Mouse (Mus musculus): ENCODE measurements around the gene Peli3. TPM values are rescaled to one million over a fixed set of nuclear protein-coding genes. Genes with fewer than 3 reads are reported as not detected.

The Peli3 gene
- total RNA-seq, 1 experiment from 2014 or later: 0.10 TPM

DNA sequence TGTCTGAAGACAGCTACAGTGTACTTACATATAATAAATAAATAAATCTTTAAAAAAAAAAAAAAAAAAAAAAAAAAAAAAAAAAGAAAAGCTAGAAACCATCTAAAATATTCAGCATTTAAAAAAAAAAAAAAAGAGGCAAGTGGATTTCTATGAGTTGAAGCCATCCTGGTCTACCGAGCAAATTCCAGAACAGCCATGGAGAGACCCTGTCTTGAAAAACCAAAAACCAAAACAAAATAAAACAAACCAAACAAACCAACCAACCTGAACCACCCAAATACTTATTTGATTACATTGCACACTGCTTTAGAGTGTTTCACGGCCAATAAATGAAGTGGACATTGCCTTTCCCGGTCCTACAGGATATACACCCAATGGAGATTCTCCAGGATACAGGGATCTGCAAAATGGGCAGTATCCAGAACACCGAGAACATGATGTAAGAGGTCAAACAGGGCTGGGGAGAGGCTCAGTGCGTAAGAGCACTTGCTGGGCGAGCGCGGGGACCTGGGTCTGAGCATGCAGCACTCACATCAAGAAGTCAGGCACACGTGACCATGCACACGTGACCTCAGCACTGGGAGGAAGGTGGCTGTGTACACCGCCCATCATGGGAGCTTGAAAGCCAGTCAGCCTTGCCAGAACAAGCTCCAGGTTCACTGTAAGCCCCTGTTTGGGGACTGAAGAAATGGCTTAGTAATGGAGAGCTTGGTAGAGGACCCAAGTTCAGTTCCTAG lies 17.6 kb downstream of the Peli3 start:
- ATAC-seq (replicated peaks in 1 of 2; ENCODE audit: insufficient read depth in 1 of 2, low FRiP score in 2 of 2, low TSS enrichment in 1 of 2, low read depth in 1 of 2, poor library complexity in 2 of 2, severe bottlenecking in 2 of 2): no peak

GRCm38 (mm10) chr19:4919652-4920051 lies 23.3 kb downstream of the Peli3 start:
- ATAC-seq (replicated peaks in 1 of 2; ENCODE audit: insufficient read depth in 1 of 2, low FRiP score in 2 of 2, low TSS enrichment in 1 of 2, low read depth in 1 of 2, poor library complexity in 2 of 2, severe bottlenecking in 2 of 2): no peak

DNA sequence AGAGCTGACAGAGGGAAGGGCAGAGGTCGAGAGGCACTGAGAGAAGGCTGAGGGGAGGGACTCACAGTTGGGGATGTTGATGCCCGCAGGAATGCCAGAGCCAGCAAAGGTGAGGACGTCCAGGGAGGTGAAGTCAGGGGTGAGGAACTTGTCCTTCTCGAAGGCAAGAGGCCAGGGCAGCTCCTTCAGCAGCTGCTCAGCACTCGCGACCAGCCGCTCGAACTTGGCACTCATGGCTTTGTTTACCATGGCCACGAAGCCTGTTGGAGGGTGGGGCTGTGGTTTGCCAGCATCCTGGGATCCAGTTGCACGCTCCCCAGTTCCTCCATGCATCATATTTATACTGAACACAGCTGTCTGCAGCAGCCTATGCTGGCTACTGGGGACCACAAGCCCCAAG lies 26.1 kb downstream of the Peli3 start:
- ATAC-seq (replicated peaks in 1 of 2; ENCODE audit: insufficient read depth in 1 of 2, low FRiP score in 2 of 2, low TSS enrichment in 1 of 2, low read depth in 1 of 2, poor library complexity in 2 of 2, severe bottlenecking in 2 of 2): no peak

DNA sequence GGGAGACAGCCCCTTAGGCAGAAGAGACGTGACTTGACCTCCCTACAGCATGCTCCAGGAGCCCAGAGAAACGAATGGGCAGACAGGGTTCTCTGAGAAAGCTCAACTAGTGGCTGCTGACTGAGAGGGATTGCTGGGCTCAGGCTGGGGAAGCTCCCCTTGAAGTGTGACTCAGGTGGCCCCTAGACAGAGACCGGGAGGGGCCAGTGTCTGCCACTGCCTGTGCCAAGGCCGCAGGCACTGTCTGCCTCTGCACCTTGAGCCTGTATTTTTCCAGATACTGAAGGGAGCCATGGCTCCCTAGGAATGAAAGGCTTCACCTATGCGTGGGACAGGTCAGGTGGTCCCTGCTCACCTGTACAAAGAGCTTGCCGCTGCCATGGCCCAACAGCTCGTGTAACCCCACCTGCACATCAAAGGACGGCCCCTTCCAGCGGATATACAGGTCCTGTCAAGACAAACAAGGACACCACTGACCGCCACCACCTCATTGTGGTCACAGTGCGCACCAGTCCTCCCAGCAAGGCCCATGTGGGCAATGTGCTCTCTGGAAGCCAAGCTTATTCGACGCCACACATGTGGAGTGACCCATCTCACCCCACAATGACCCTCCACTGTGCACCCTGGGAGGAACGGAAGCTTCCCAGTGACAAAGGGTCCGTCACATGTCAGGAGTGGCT lies 26.9 kb downstream of the Peli3 start:
- no peak for ATAC-seq (replicated peaks in 1 of 2; ENCODE audit: insufficient read depth in 1 of 2, low FRiP score in 2 of 2, low TSS enrichment in 1 of 2, low read depth in 1 of 2, poor library complexity in 2 of 2, severe bottlenecking in 2 of 2)

DNA sequence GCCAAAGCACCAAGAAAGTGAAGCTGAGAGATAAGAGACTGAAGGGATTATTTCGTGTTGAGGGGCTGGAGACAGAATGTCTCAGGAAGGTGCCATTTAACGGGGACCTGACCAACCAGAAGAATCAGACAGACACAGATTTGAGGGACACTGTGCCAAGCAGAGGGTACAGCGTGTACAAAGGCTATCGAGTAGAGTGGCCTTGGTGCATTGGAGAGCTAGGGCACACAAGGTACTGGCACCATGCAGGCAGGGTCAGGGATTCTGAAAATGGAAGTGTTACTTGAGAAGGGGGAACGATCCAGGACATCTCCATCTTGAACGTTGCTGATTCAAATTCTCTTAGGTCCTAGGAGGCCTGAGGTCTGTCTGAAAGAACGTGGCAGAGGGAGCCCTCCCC lies 33.6 kb downstream of the Peli3 start:
- no peak for ATAC-seq (replicated peaks in 1 of 2; ENCODE audit: insufficient read depth in 1 of 2, low FRiP score in 2 of 2, low TSS enrichment in 1 of 2, low read depth in 1 of 2, poor library complexity in 2 of 2, severe bottlenecking in 2 of 2)

GRCm38 (mm10) chr19:4908107-4908506 lies 34.8 kb downstream of the Peli3 start:
- ATAC-seq (replicated peaks in 1 of 2; ENCODE audit: insufficient read depth in 1 of 2, low FRiP score in 2 of 2, low TSS enrichment in 1 of 2, low read depth in 1 of 2, poor library complexity in 2 of 2, severe bottlenecking in 2 of 2): 0 out of 4 replicates have a peak, but pooled peaks of 1 of the 2 experiments have one; percentile 20

- ATAC-seq (replicated peaks in 1 of 2; ENCODE audit: insufficient read depth in 1 of 2, low FRiP score in 2 of 2, low TSS enrichment in 1 of 2, low read depth in 1 of 2, poor library complexity in 2 of 2, severe bottlenecking in 2 of 2): peak; percentile 72 to 80
Observed at GRCm38 (mm10) chr19:4905979-4906794, 36.7 kb downstream of the Peli3 start, which contains the start of gene Bbs1. Gene Bbs1 (minus strand): TSS chr19:4906628.

- no peak for ATAC-seq (replicated peaks in 1 of 2; ENCODE audit: insufficient read depth in 1 of 2, low FRiP score in 2 of 2, low TSS enrichment in 1 of 2, low read depth in 1 of 2, poor library complexity in 2 of 2, severe bottlenecking in 2 of 2)
Observed at GRCm38 (mm10) chr19:4899888-4900287, 43.0 kb downstream of the Peli3 start.

GRCm38 (mm10) chr19:4898972-4899371 lies 44.0 kb downstream of the Peli3 start:
- ATAC-seq (replicated peaks in 1 of 2; ENCODE audit: insufficient read depth in 1 of 2, low FRiP score in 2 of 2, low TSS enrichment in 1 of 2, low read depth in 1 of 2, poor library complexity in 2 of 2, severe bottlenecking in 2 of 2): no peak

DNA sequence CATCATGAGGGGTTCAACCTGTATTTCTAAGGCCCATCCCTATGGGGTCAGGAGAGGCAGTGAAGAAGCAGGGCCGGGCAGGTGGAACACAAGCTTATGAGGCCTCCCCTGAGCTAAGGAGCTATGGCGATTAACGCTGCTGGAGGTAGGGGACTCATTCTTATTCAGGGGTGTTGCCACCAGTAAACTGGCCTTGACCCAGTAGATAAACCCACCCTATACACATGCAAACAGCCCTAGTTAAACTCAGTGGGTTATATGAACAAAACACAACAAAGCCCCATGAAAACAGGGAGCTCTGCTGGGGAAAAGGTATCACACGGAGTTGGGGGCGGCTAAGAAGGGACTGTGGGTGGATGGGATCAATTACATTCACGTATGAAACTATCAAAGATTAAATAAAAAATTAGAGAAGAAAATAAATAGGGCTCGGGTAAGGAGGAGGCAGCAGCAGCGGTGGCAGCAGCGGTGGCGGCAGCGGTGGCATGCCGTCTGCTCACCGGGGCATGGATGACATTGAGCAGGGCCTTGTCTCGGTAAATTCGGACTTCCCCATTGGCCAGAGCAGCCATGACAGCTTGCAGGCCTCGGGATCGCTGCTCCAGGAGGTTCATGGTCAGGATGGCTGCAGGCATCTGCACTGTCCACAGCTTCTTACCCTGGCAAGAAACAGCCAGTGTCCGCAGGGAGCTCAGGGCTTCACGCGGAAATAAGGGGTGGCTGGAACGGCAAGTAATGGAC lies 46.0 kb downstream of the Peli3 start:
- ATAC-seq (replicated peaks in 1 of 2; ENCODE audit: insufficient read depth in 1 of 2, low FRiP score in 2 of 2, low TSS enrichment in 1 of 2, low read depth in 1 of 2, poor library complexity in 2 of 2, severe bottlenecking in 2 of 2): no peak

DNA sequence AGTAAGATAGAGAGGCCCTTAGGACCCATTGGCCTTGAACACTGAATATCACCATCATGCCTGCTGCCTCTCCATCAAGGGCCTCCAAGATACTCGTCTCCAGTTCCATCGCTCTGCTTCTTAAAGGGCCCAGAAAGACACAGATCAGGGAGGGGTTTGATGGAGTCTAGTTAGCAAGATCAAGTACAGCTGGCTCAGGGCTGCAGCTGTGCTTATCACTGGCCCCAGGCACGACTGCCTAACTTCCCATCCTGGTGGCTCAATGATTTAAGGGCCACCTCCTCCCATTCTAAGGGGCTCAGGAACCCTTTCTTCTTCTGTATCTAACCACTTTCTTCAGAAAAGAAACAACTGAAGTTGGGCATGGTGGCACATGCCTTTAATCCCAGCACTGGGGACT lies 51.1 kb downstream of the Peli3 start:
- peak in 1 of 2 experiments; percentile 27; a peak in 1 of 4 replicates for ATAC-seq (replicated peaks in 1 of 2; ENCODE audit: insufficient read depth in 1 of 2, low FRiP score in 2 of 2, low TSS enrichment in 1 of 2, low read depth in 1 of 2, poor library complexity in 2 of 2, severe bottlenecking in 2 of 2)

- ATAC-seq (replicated peaks in 1 of 2; ENCODE audit: insufficient read depth in 1 of 2, low FRiP score in 2 of 2, low TSS enrichment in 1 of 2, low read depth in 1 of 2, poor library complexity in 2 of 2, severe bottlenecking in 2 of 2): no peak
Observed at GRCm38 (mm10) chr19:4889791-4890190, 53.1 kb downstream of the Peli3 start.

- no peak for ATAC-seq (replicated peaks in 1 of 2; ENCODE audit: insufficient read depth in 1 of 2, low FRiP score in 2 of 2, low TSS enrichment in 1 of 2, low read depth in 1 of 2, poor library complexity in 2 of 2, severe bottlenecking in 2 of 2)
Observed at GRCm38 (mm10) chr19:4883961-4884360, 59.0 kb downstream of the Peli3 start.

Other genes starting within 250 kb of the Peli3 start
- 0.56 and 6.6 TPM in 2 replicates for gene Gm960, start 244.5 kb downstream of the Peli3 start, total RNA-seq (2017)
- 0.20 and 1.1 TPM in 2 replicates for gene Sptbn2, start 232.0 kb downstream of the Peli3 start, total RNA-seq (2017)
- gene Rbm4b, start 186.6 kb downstream of the Peli3 start, total RNA-seq (2017): 28.8 and 29.5 TPM in 2 replicates
- 75.7 and 127 TPM in 2 replicates for gene Rbm4, start 149.2 kb downstream of the Peli3 start, total RNA-seq (2017)
- 41.8 and 81.7 TPM in 2 replicates for gene Gm21992, start 131.5 kb downstream of the Peli3 start, total RNA-seq (2017)
- gene Rbm14, start 131.5 kb downstream of the Peli3 start, total RNA-seq (2017): 16.8 and 17.4 TPM in 2 replicates
- gene Ccs, start 103.8 kb downstream of the Peli3 start, total RNA-seq (2017): 24.1 and 24.7 TPM in 2 replicates
- not detected in 2 replicates for gene Ccdc87, start 103.8 kb downstream of the Peli3 start, total RNA-seq (2017)
- 18.9 and 29.8 TPM in 2 replicates for gene Ctsf, start 88.0 kb downstream of the Peli3 start, total RNA-seq (2017)
- 0.06 and 0.20 TPM in 2 replicates for gene Actn3, start 65.2 kb downstream of the Peli3 start, total RNA-seq (2017)
- 13.1 and 17.4 TPM in 2 replicates for gene Zdhhc24, start 64.5 kb downstream of the Peli3 start, total RNA-seq (2017)
- gene Bbs1, start 36.5 kb downstream of the Peli3 start, total RNA-seq (2017): 2.3 and 3.2 TPM in 2 replicates
- gene Dpp3, start 14.8 kb downstream of the Peli3 start, total RNA-seq (2017): 37.6 and 41.1 TPM in 2 replicates
- gene Mrpl11, start 19.0 kb upstream of the Peli3 start, total RNA-seq (2017): 50.0 and 71.5 TPM in 2 replicates
- not detected in 2 replicates for gene Npas4, start 47.2 kb upstream of the Peli3 start, total RNA-seq (2017)
- 2.3 and 5.3 TPM in 2 replicates for gene Slc29a2, start 80.7 kb upstream of the Peli3 start, total RNA-seq (2017)
- gene B4gat1, start 95.7 kb upstream of the Peli3 start, total RNA-seq (2017): not detected in 2 replicates
- 7.3 and 8.4 TPM in 2 replicates for gene AC124502.3, start 95.8 kb upstream of the Peli3 start, total RNA-seq (2017)
- gene Brms1, start 98.2 kb upstream of the Peli3 start, total RNA-seq (2017): 23.3 and 29.5 TPM in 2 replicates
- gene Rin1, start 107.4 kb upstream of the Peli3 start, total RNA-seq (2017): 0.69 TPM in 1 of 2 replicates, not detected in the other
- gene Cd248, start 125.0 kb upstream of the Peli3 start, total RNA-seq (2017): 0.31 and 0.74 TPM in 2 replicates
- gene Tmem151a, start 142.4 kb upstream of the Peli3 start, total RNA-seq (2017): not detected in 2 replicates
- gene Yif1a, start 145.4 kb upstream of the Peli3 start, total RNA-seq (2017): 8.2 and 12.9 TPM in 2 replicates
- gene Cnih2, start 155.4 kb upstream of the Peli3 start, total RNA-seq (2017): 0.35 TPM in 1 of 2 replicates, not detected in the other
- 70.4 and 70.9 TPM in 2 replicates for gene Rab1b, start 163.9 kb upstream of the Peli3 start, total RNA-seq (2017)
- gene Klc2, start 175.4 kb upstream of the Peli3 start, total RNA-seq (2017): 9.8 and 10.1 TPM in 2 replicates

Data from hematopoietic stem cell, adult 5-6 weeks (primary cell).